Mouse (Mus musculus): Measurements from ENCODE around the gene Sec14l3.
"Not testable (repeated sequence)": the region's sequence is repeated elsewhere in the genome, so short reads cannot be mapped to it uniquely, and the experiment has no call there.

The Sec14l3 gene

GRCm38 (mm10) chr11:4101851-4102250, 37.2 kb downstream of the Sec14l3 start:
- DNase-seq (ENCODE audit: low spot score in 2 of 2), result no peak

DNA sequence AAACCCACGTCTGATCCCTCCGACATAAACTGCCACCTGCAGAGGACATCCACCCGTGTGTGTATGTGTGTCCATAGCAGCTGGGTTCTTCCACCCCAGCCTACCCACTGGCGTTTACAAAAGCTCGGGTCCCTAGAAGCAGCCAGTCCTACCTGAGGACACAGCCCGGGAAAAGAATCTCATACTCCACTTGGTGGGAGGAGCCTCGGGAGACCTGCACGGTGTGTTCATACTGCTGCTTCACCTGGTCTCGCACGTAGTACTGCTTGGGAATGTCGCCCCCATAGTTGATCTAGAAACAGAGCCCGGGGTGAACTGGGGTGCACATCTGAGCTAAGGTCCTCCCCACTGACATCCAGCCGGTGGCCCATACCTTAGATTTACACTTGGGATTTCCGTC, 38.9 kb downstream of the Sec14l3 start:
- DNase-seq (ENCODE audit: low spot score in 2 of 2), result no peak

DNA sequence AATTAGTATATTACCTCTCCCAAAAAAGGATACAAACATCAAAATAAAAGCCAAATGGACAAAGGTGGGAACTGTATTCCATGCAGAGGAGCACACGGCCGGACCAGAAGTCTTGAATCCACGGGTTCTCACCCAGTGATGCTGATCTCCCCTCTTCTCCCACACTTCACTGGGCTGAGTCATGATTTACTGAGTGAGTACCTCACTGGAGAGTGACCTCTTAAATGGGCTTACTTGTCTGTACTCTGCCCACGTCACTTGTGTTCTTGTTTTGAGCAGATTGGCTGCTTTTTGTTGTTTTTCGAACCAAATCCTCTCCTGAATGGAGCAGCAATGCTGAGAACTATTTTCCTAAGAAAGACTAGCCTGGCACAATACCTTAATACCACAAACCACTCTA, 40.3 kb downstream of the Sec14l3 start:
- DNase-seq (ENCODE audit: low spot score in 2 of 2), result no peak

- DNase-seq (ENCODE audit: low spot score in 2 of 2), result no peak
These were observed 40.8 kb downstream of the Sec14l3 start for GRCm38 (mm10) chr11:4105444-4105843.

- DNase-seq (ENCODE audit: low spot score in 2 of 2), result not testable (repeated sequence)
These were observed 43.3 kb downstream of the Sec14l3 start for GRCm38 (mm10) chr11:4107901-4108300.

GRCm38 (mm10) chr11:4108691-4109090, 44.0 kb downstream of the Sec14l3 start:
- no peak for DNase-seq (ENCODE audit: low spot score in 2 of 2)

- no peak for DNase-seq (ENCODE audit: low spot score in 2 of 2)
These were observed 47.4 kb downstream of the Sec14l3 start for GRCm38 (mm10) chr11:4112033-4112432.

GRCm38 (mm10) chr11:4112861-4113260, 48.2 kb downstream of the Sec14l3 start:
- no peak for DNase-seq (ENCODE audit: low spot score in 2 of 2)

GRCm38 (mm10) chr11:4113496-4113895, 48.9 kb downstream of the Sec14l3 start:
- DNase-seq (ENCODE audit: low spot score in 2 of 2), result no peak

DNA sequence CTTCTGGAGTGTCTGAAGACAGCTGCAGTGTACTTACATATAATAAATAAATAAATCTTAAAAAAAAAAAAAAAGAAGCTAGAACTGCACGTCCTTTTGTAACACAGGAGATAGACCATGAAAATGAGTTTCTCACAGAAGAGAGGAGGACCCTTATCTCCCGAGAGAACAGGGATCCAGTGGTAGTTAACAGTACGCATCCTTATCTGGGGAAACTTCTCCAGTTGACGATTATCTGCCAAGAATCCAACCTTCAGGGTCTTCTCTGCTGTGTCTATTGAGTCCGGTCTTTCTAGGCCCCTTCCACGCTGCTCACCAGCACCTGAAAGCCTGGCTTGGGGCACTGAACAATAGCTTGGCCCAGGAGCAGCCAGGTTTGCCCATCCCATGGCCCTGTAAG, 49.3 kb downstream of the Sec14l3 start:
- DNase-seq (ENCODE audit: low spot score in 2 of 2), result no peak

GRCm38 (mm10) chr11:4114541-4114940, 49.9 kb downstream of the Sec14l3 start:
- DNase-seq (ENCODE audit: low spot score in 2 of 2), result not testable (repeated sequence)

DNA sequence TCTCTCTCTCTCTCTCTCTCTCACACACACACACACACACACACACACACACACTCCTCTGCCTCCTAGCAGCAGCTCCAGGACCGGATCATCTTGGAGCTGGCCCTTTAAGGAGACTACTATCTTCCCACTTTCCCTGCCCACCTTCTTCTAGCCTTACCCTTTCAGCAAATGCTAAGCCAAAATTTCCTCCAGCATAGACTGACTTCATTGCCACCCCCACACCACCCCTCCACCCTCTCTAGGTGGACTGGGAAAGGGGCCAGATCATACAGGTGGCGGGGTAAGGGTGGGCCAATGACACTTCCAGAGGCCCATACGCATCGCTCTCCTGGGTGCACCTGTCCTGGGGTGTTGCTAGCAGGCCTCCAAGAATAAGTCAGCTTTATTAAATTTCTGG, 50.8 kb downstream of the Sec14l3 start:
- no peak for DNase-seq (ENCODE audit: low spot score in 2 of 2)

GRCm38 (mm10) chr11:4116458-4117141, 52.0 kb downstream of the Sec14l3 start:
- no peak for DNase-seq (ENCODE audit: low spot score in 2 of 2)

DNA sequence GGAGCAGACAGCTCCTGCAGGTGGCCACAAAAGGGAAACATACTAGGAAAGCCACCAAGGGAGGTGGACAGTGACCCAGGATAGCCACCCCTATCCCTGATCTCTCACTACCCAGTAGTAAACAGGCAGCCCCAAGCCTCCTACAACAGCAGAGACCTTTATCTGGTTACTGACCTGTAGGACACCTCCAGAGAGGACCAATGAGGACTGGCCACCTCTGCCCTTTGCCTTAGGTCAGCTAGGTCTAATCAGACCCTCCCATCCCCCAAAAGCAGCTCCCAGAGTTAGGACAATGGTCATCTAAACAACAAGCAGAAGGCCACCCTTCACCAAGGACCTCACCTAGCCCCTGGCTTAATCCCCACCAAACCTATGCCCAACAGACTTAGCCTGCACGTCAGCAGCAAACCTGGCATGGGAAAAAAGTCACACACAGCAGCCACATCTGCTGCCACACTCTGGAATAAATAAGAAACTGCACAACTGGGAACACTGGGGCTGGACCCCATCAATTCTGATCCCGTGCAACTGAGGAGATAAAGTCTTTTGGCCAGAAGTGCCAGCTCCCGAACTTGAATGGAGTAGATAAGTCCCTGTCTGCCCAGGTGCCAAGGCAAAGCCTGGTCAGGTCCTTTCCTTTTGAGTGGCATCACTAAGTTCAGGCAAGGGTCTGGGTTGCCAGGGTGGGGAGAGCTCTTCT, 52.9 kb downstream of the Sec14l3 start:
- DNase-seq (ENCODE audit: low spot score in 2 of 2), result no peak

- peak; percentile 67 to 81 for DNase-seq (ENCODE audit: low spot score in 2 of 2)
These were observed 53.7 kb downstream of the Sec14l3 start for GRCm38 (mm10) chr11:4118081-4118921.

- DNase-seq (ENCODE audit: low spot score in 2 of 2), result no peak
These were observed 55.0 kb downstream of the Sec14l3 start for GRCm38 (mm10) chr11:4119635-4120034.

GRCm38 (mm10) chr11:4121691-4122090, 57.0 kb downstream of the Sec14l3 start:
- no peak for DNase-seq (ENCODE audit: low spot score in 2 of 2)

GRCm38 (mm10) chr11:4122226-4122625, 57.6 kb downstream of the Sec14l3 start:
- DNase-seq (ENCODE audit: low spot score in 2 of 2), result no peak

DNA sequence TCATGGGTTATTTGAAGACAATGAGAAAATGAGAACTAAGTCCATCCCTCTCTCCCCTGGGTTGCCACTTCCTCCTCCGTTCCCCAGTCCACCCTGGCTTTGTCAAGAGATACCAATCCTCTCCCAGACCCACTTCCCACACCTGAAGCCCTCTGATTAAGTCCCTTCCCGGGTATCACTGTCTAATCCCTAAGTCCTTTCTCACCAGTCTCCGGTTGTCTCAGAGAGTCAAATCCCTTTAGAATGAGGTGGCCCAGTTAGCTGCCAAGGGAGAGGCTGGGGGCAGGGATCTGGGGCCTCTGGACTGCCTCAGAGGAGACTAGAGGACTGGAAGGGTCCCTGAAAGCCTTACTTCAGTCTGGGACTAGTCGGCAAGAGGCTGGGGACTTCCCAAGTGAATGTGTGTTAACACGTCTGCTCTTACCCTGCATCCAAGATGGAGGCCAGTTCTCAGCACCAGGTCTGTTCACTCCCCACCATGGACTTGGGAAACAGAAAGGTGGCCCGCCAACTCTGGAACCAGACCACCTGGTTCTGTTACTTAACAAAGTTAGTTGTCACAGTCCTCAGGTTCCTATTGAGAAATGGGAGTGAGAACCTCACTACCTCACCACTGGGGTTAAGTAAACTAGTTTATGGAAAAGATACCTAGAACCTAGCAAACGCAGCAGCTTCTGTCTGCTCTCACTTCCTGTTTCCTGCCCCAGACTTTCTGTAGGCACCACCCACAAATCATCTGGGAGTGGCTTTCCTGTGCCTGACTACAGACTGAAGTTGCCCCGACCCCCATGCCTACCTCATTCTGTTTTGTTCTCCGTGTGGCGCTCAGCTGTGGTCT, 58.3 kb downstream of the Sec14l3 start, which contains the start of gene Sec14l2:
TSS of gene Sec14l2 (minus strand) at position 674 of the 838 bp plus-strand sequence.
- DNase-seq (ENCODE audit: low spot score in 2 of 2), result no peak

- peak in 1 of 2 experiments; percentile 19 for DNase-seq (ENCODE audit: low spot score in 2 of 2)
These were observed 59.3 kb downstream of the Sec14l3 start for GRCm38 (mm10) chr11:4123922-4124321.

- DNase-seq (ENCODE audit: low spot score in 2 of 2), result no peak
These were observed 62.4 kb downstream of the Sec14l3 start for GRCm38 (mm10) chr11:4127059-4127458.

All from urinary bladder, adult 18-20 months (tissue).